Mouse (Mus musculus): ENCODE measurements around the gene Lmx1b. TPM values are rescaled to one million over a fixed set of nuclear protein-coding genes. Genes with fewer than 3 reads are reported as not detected.

Lmx1b gene
- polyA plus RNA-seq, 1 experiment from 2014 or later, result 0.94 TPM

DNA sequence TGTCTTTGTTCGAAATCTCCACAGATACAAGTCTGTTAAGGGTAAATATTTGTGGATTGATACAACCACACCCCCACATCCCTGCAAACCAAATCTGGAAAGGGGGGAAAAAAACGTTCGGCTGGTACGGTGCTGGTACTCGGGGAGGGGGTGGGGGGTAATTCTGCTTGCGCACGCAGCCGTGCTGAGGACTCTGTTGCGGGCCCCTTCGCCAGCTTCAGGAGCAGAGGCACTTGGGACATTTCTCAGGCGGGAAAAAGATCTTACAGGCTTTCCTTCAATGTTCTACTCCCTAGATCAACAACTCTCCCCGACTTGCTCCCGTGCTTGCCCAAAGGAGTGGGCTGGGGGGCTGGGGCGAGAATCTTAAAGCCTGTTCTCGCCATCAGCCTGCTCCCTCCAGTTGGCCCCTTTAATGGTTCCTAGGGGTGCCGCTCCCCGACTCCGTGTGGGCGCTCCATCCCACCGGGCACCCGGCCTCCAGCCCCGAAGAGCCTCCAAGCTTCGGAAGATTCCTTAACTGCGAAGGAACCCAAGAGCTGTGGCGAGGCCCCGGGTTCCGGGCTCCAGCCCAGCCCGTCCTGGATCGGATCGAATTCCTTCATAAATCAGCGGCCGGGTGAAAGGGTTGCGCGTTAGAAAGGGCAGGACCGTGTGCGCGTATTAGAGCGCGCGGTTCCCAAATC, 9.1 kb downstream of the Lmx1b start:
- ATAC-seq (ENCODE audit: low FRiP score, low TSS enrichment), result 0 out of 2 replicates have a peak, but pooled peaks have one; percentile 14
- peaks cover 44% of the 10 kb centered on the region for H3K4me1 ChIP-seq (ENCODE audit: insufficient read depth, low read length)

DNA sequence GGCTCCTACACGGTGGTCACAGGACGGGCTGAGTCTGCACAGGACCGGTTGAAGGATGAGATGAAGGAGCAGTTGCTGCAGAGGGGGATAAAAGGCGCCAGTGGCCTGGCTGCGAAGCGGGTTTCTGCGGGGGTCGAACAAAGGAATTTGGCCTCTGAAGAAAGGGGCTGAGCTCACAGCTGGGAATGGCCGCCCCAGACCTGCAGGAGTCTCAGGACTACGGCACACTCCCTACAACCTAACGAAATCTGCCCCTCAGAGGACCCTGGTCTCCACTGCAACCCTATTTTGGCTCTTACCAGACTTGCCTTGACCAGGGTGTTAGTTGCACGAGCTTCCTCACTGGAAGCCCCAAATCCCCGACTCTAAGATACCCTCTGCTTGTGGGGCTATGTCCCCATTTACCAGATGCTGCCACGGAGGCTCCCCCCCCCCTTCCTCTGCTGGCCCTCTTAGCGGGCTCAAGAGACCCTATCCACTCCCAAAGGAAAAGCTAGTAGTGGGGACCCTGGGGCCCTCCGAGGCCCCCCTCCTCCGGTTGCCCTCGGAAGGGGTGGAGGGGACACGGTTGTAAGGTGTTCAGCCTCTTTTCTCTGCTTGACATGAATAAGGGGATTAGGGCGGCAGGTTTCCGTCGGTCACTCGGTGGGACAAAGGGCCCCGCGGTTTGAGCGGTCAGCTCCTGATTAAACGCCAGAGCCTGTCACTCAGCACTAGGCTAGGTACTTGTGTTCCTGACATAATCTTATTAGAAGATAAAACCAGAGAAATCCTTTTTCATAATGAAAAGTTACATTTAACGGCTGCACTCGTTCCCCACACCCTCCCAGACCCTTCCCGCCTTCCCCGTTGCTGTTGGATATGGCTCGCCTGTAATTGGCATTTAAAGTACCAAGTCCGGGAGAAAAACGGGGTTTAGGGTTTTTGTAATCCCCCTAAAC, 10.0 kb downstream of the Lmx1b start:
- Histone ChIP-seq H3K4me1 (ENCODE audit: insufficient read depth, low read length) (peaks cover 44% of the 10 kb centered on the region), H3K9me3 (ENCODE audit: low read length) (no peaks in the 10 kb centered on the region)

More for the DNA sequence above, 9.1 kb downstream of the Lmx1b start:
- Histone ChIP-seq H3K9me3 (ENCODE audit: low read length) (no peaks in the 10 kb centered on the region), H3K9ac (replicated peaks; ENCODE audit: low read length) (peak overlapping the region; percentile 56), H3K4me2 (replicated peaks; ENCODE audit: low read depth, low read length) (peak overlapping the region; percentile 48), H3K36me3 (ENCODE audit: insufficient read depth, low read length) (no peaks in the 10 kb centered on the region), H3K27ac (ENCODE audit: low read length) (peak overlapping the region; percentile 61; the same call in 1 of the 2 replicates), H3K27me3 (ENCODE audit: insufficient read depth, low read length) (peaks cover 86% of the 10 kb centered on the region), H3K4me3 (ENCODE audit: low read length) (peak overlapping the region; percentile 21)
- under 1% methylated on average over 40 of the region's 40 CpGs for WGBS

DNA sequence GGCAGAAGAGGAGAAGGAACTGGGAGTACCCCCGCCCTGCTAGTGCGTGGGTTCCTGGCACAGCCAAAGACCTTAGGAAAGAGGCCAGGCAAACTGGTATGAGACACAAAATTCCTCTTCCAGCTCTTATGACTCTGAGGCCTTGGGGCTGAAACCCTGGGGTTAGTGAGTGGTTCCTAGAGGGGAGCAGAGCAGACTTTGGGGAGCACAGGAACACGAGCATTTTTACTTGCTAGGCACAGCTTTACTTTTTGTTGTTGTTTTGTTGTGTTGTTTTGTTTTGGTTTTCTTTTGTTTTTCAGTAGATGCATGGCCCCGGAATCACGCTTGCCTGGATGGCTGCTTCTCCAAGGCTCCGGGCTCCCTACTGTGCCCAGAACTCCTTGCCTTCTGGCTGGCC, 10.7 kb downstream of the Lmx1b start:
- H3K4me3 ChIP-seq (ENCODE audit: low read length), result no peak overlapping the region
- WGBS, result 15% methylated on average over 6 of the region's 6 CpGs
- H3K4me1 ChIP-seq (ENCODE audit: insufficient read depth, low read length), result peaks cover 45% of the 10 kb centered on the region
- peaks cover 81% of the 10 kb centered on the region for H3K27me3 ChIP-seq (ENCODE audit: insufficient read depth, low read length)
- no peak overlapping the region for H3K9ac ChIP-seq (replicated peaks; ENCODE audit: low read length)
- H3K4me2 ChIP-seq (replicated peaks; ENCODE audit: low read depth, low read length), result no peak overlapping the region
- H3K36me3 ChIP-seq (ENCODE audit: insufficient read depth, low read length), result no peaks in the 10 kb centered on the region
- no peaks in the 10 kb centered on the region for H3K9me3 ChIP-seq (ENCODE audit: low read length)
- peak overlapping the region; percentile 41 for H3K27ac ChIP-seq (ENCODE audit: low read length)
- no peak for ATAC-seq (ENCODE audit: low FRiP score, low TSS enrichment)

More for the DNA sequence above, 10.0 kb downstream of the Lmx1b start:
- Histone ChIP-seq H3K27me3 (ENCODE audit: insufficient read depth, low read length) (peaks cover 84% of the 10 kb centered on the region), H3K9ac (replicated peaks; ENCODE audit: low read length) (no peak overlapping the region), H3K4me3 (ENCODE audit: low read length) (peak overlapping the region; percentile 21; the same call in 1 of the 2 replicates), H3K36me3 (ENCODE audit: insufficient read depth, low read length) (no peaks in the 10 kb centered on the region), H3K4me2 (replicated peaks; ENCODE audit: low read depth, low read length) (peak overlapping the region; percentile 48), H3K27ac (ENCODE audit: low read length) (peak overlapping the region; percentile 41)
- WGBS, result 3% methylated on average over 34 of the region's 34 CpGs
- ATAC-seq (ENCODE audit: low FRiP score, low TSS enrichment), result no peak

DNA sequence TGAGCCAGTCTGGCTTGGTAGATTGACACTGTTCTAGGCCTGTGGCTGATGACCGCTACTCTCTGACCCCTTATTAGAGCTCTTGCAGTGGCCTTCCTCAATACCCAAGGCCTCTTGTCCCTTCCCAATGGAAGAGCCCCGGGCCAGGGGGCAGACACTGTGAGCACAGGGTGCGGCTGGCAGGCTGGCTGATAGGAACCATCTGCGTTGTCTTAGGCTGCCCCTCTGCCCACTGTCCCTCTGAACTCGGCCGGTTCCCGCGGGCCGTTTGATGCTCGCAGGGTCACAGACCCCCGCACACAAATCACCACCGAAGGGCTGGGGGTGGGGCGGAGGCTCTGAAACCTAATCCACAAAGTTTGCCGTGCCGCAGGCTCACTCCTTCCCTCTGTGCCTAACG, 11.5 kb downstream of the Lmx1b start:
- peaks cover 47% of the 10 kb centered on the region for H3K4me1 ChIP-seq (ENCODE audit: insufficient read depth, low read length)

DNA sequence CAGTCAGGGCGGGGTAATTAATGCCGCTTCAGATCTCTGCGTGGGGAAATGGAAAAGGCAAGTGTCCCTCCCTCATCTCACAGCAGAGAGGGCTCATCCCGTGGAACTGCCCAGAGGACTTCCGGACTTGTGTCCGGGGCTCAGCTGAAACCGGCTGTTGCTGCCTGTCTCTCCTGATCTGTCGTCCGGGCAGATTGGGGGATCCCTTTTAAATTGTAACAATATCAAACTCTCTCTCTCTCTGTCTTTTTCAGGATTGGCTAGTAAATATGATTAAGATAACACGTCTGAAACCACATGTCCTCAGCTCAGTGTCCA, 13.3 kb downstream of the Lmx1b start:
- ATAC-seq (ENCODE audit: low FRiP score, low TSS enrichment), result no peak
- Histone ChIP-seq H3K27me3 (ENCODE audit: insufficient read depth, low read length) (peaks cover 55% of the 10 kb centered on the region), H3K4me3 (ENCODE audit: low read length) (no peak overlapping the region), H3K4me1 (ENCODE audit: insufficient read depth, low read length) (peaks cover 45% of the 10 kb centered on the region), H3K36me3 (ENCODE audit: insufficient read depth, low read length) (no peaks in the 10 kb centered on the region), H3K9ac (replicated peaks; ENCODE audit: low read length) (no peak overlapping the region), H3K9me3 (ENCODE audit: low read length) (no peaks in the 10 kb centered on the region), H3K4me2 (replicated peaks; ENCODE audit: low read depth, low read length) (no peak overlapping the region), H3K27ac (ENCODE audit: low read length) (no peak overlapping the region)
- WGBS, result 9% methylated on average over 10 of the region's 10 CpGs

More for the DNA sequence above, 11.5 kb downstream of the Lmx1b start:
- Histone ChIP-seq H3K9ac (replicated peaks; ENCODE audit: low read length) (no peak overlapping the region), H3K36me3 (ENCODE audit: insufficient read depth, low read length) (no peaks in the 10 kb centered on the region), H3K9me3 (ENCODE audit: low read length) (no peaks in the 10 kb centered on the region), H3K27ac (ENCODE audit: low read length) (peak overlapping the region; percentile 63), H3K27me3 (ENCODE audit: insufficient read depth, low read length) (peaks cover 73% of the 10 kb centered on the region), H3K4me2 (replicated peaks; ENCODE audit: low read depth, low read length) (no peak overlapping the region), H3K4me3 (ENCODE audit: low read length) (no peak overlapping the region)
- WGBS, result 0% methylated on average over 16 of the region's 16 CpGs
- ATAC-seq (ENCODE audit: low FRiP score, low TSS enrichment), result peak; percentile 73

GRCm38 (mm10) chr2:33626262-33627057, 13.9 kb downstream of the Lmx1b start:
- Histone ChIP-seq H3K36me3 (ENCODE audit: insufficient read depth, low read length) (no peaks in the 10 kb centered on the region), H3K9me3 (ENCODE audit: low read length) (no peaks in the 10 kb centered on the region), H3K4me1 (ENCODE audit: insufficient read depth, low read length) (peaks cover 39% of the 10 kb centered on the region), H3K4me3 (ENCODE audit: low read length) (no peak overlapping the region), H3K27ac (ENCODE audit: low read length) (no peak overlapping the region), H3K4me2 (replicated peaks; ENCODE audit: low read depth, low read length) (no peak overlapping the region), H3K27me3 (ENCODE audit: insufficient read depth, low read length) (peaks cover 49% of the 10 kb centered on the region), H3K9ac (replicated peaks; ENCODE audit: low read length) (no peak overlapping the region)
- WGBS, result 18% methylated on average over 16 of the region's 16 CpGs
- no peak for ATAC-seq (ENCODE audit: low FRiP score, low TSS enrichment)

DNA sequence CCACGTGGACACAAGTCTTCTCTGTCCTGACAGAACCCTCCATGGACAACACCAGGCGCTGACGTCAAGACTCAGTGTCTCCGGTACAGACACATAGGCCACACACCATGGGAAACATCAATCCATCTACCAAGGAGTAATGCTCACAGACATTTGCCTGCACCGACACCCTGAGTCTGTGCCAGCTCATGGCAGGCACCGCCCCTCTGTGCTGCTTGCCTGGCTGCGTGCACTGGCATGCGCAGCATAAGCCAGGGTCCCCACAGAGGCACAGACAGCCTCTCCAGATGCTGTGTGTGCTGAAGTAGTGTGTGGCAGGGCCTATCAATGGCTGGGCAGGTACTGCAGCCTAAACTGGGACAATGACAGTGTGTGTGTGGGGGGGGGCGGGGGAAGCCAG, 22.6 kb downstream of the Lmx1b start:
- H3K9ac ChIP-seq (replicated peaks; ENCODE audit: low read length), result no peak overlapping the region
- no peaks in the 10 kb centered on the region for H3K36me3 ChIP-seq (ENCODE audit: insufficient read depth, low read length)
- H3K4me1 ChIP-seq (ENCODE audit: insufficient read depth, low read length), result peaks cover 17% of the 10 kb centered on the region
- H3K27ac ChIP-seq (ENCODE audit: low read length), result no peak overlapping the region
- no peak overlapping the region for H3K4me3 ChIP-seq (ENCODE audit: low read length)
- WGBS, result 80% methylated on average over 9 of the region's 9 CpGs
- no peak for ATAC-seq (ENCODE audit: low FRiP score, low TSS enrichment)
- H3K9me3 ChIP-seq (ENCODE audit: low read length), result no peaks in the 10 kb centered on the region
- H3K27me3 ChIP-seq (ENCODE audit: insufficient read depth, low read length), result peaks cover 44% of the 10 kb centered on the region
- no peak overlapping the region for H3K4me2 ChIP-seq (replicated peaks; ENCODE audit: low read depth, low read length)

DNA sequence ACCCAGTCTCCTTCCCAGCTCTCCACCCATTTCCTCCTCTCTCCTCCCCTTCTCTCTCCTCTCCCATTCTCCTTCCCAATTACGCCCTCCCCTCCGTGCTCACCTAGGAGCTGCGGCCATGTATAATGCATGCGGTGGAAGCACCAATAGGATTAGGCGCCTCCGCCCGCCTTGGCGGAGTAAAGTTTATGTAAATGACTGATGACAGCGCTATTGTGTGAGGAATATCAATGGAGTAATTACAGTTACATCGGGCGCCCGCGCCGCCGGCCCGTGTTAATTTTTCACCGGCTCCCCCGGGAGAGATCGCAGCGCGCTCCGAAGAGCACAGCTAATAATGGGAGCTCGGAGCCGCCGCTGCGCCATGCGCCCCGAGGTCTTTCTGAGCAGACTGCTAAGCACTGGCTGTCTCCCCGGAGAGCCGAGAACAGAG, 23.9 kb downstream of the Lmx1b start:
- no peaks in the 10 kb centered on the region for H3K9me3 ChIP-seq (ENCODE audit: low read length)
- H3K9ac ChIP-seq (replicated peaks; ENCODE audit: low read length), result peak overlapping the region; percentile 45
- H3K4me2 ChIP-seq (replicated peaks; ENCODE audit: low read depth, low read length), result peak overlapping the region; percentile 57
- H3K4me3 ChIP-seq (ENCODE audit: low read length), result peak overlapping the region; percentile 45
- H3K27ac ChIP-seq (ENCODE audit: low read length), result no peak overlapping the region
- no peaks in the 10 kb centered on the region for H3K36me3 ChIP-seq (ENCODE audit: insufficient read depth, low read length)
- peak; percentile 64 for ATAC-seq (ENCODE audit: low FRiP score, low TSS enrichment)
- peaks cover 17% of the 10 kb centered on the region for H3K4me1 ChIP-seq (ENCODE audit: insufficient read depth, low read length)
- H3K27me3 ChIP-seq (ENCODE audit: insufficient read depth, low read length), result peaks cover 53% of the 10 kb centered on the region
- WGBS, result under 1% methylated on average over 30 of the region's 30 CpGs

- Histone ChIP-seq H3K27me3 (ENCODE audit: insufficient read depth, low read length) (peaks cover 54% of the 10 kb centered on the region), H3K36me3 (ENCODE audit: insufficient read depth, low read length) (no peaks in the 10 kb centered on the region), H3K4me2 (replicated peaks; ENCODE audit: low read depth, low read length) (peak overlapping the region; percentile 57), H3K4me1 (ENCODE audit: insufficient read depth, low read length) (peaks cover 17% of the 10 kb centered on the region), H3K9me3 (ENCODE audit: low read length) (no peaks in the 10 kb centered on the region), H3K4me3 (ENCODE audit: low read length) (peak overlapping the region; percentile 45), H3K9ac (replicated peaks; ENCODE audit: low read length) (no peak overlapping the region; the same call in 1 of the 2 replicates), H3K27ac (ENCODE audit: low read length) (no peak overlapping the region)
- WGBS, result 3% methylated on average over 17 of the region's 17 CpGs
- ATAC-seq (ENCODE audit: low FRiP score, low TSS enrichment), result peak; percentile 39
Observed at GRCm38 (mm10) chr2:33615843-33616344, 24.4 kb downstream of the Lmx1b start.
